8 mouse cellular contexts compared by ENCODE assay signal in genomic region chr19:30205159-30205816, GRCm38 (mm10). TPM values are rescaled to one million over a fixed set of nuclear protein-coding genes. Genes with fewer than 3 reads are reported as not detected.
DNase-seq lines count a peak whose midpoint lies in the region; ATAC-seq and TF ChIP-seq lines count a peak whose summit lies in the region.

No protein-coding gene starts in this region.

- peak; percentile 94 for TF ChIP-seq CTCF in ES-Bruce4 (IDR thresholded peaks at IDR 0.05; ENCODE audit: low read depth, low read length)

- peak; percentile 67 for ATAC-seq in midbrain, embryonic 13.5 days

- no peak for TF ChIP-seq EP300 in ES-Bruce4 (IDR thresholded peaks at IDR 0.05; ENCODE audit: insufficient read depth, low read depth, low read length)

- no peak overlapping the region for H3K4me3 ChIP-seq in ES-Bruce4 (ENCODE audit: low read depth, low read length)
- H3K4me3 ChIP-seq in midbrain, embryonic 13.5 days (replicated peaks): no peak overlapping the region

- intact Hi-C loops in gastrocnemius, postnatal 36 days (cut with DNase I): loop anchor here (2.0 kb wide), 1 partner anchor 380 kb away; no protein-coding TSS in a partner anchor
- intact Hi-C loops in heart, postnatal 36 days (cut with DNase I): loop anchor here (2.0 to 5.0 kb wide), 3 partner anchors 228 to 523 kb away; no protein-coding TSS in a partner anchor

- no peak overlapping the region for H3K9ac ChIP-seq in ES-Bruce4 (ENCODE audit: low read depth, poor library complexity, severe bottlenecking)
- H3K9ac ChIP-seq in midbrain, embryonic 13.5 days (replicated peaks): no peak overlapping the region

- no peaks in the 10 kb centered on the region for H3K27me3 ChIP-seq in ES-Bruce4 (ENCODE audit: control insufficient read depth, insufficient read depth, low read length, poor library complexity, severe bottlenecking)
- H3K27me3 ChIP-seq in midbrain, embryonic 13.5 days: no peaks in the 10 kb centered on the region

- H3K4me2 ChIP-seq in midbrain, embryonic 13.5 days (replicated peaks): no peak overlapping the region

- no peaks in the 10 kb centered on the region for H3K4me1 ChIP-seq in ES-Bruce4 (ENCODE audit: control insufficient read depth, insufficient read depth, low read length)
- H3K4me1 ChIP-seq in midbrain, embryonic 13.5 days (replicated peaks): no peaks in the 10 kb centered on the region

- no peaks in the 10 kb centered on the region for H3K9me3 ChIP-seq in ES-Bruce4 (replicated peaks; ENCODE audit: control insufficient read depth, insufficient read depth, low read length, poor library complexity, severe bottlenecking)
- H3K9me3 ChIP-seq in midbrain, embryonic 13.5 days: no peaks in the 10 kb centered on the region

- no peak for TF ChIP-seq POLR2A in ES-Bruce4 (IDR thresholded peaks at IDR 0.05; ENCODE audit: insufficient read depth, low read length)

- no peaks in the 10 kb centered on the region for H3K36me3 ChIP-seq in ES-Bruce4 (ENCODE audit: control insufficient read depth, insufficient read depth, low read length, poor library complexity, severe bottlenecking)
- no peaks in the 10 kb centered on the region for H3K36me3 ChIP-seq in midbrain, embryonic 13.5 days

- H3K27ac ChIP-seq in ES-Bruce4 (ENCODE audit: insufficient read depth, low read length): no peak overlapping the region
- H3K27ac ChIP-seq in midbrain, embryonic 13.5 days: no peak overlapping the region

- WGBS in midbrain, embryonic 13.5 days: 19% methylated on average over 12 of the region's 12 CpGs

- DNase-seq in gastrocnemius, postnatal 10 days: peak; percentile 16
- no peak for DNase-seq in gastrocnemius, postnatal 36 days
- peak; percentile 71 to 78 for DNase-seq in cerebellum, postnatal 10 days
- DNase-seq in heart, postnatal 36 days: peak; percentile 15 to 24
- DNase-seq in layer of hippocampus, postnatal 25 days (ENCODE audit: extremely low spot score in 1 of 2, low spot score in 1 of 2): peak; percentile 18 to 36
- DNase-seq in thymus, postnatal 14 days: peak; percentile 28

RNA-seq across cellular contexts. Expression of gene Mbl2, which starts 27.5 kb away (rescaled TPM):
- total RNA-seq in gastrocnemius, postnatal 10 days (2021): not detected
- not detected for total RNA-seq in gastrocnemius, postnatal 36 days (2021)
- not detected in 2 replicates for polyA plus RNA-seq in ES-Bruce4 (2011; ENCODE audit: insufficient read depth, insufficient read length, low read depth, missing spikeins)
- total RNA-seq in heart, postnatal 36 days (2021): not detected
- total RNA-seq in layer of hippocampus, postnatal 25 days (2021): not detected
- not detected in 2 replicates for polyA plus RNA-seq in midbrain, embryonic 13.5 days (2015; fragmentation: Nextera tagmentation; extraction: Ambion mirVana)

RNA-seq across cellular contexts. Expression of gene Gldc, which starts 30.1 kb away (rescaled TPM):
- total RNA-seq in gastrocnemius, postnatal 10 days (2021): under 1 TPM; 0.16 to 0.34 TPM
- not detected for total RNA-seq in gastrocnemius, postnatal 36 days (2021)
- polyA plus RNA-seq in ES-Bruce4 (2011; ENCODE audit: insufficient read depth, insufficient read length, low read depth, missing spikeins): 122 and 126 TPM in 2 replicates
- total RNA-seq in heart, postnatal 36 days (2021): under 1 TPM; 0.11 to 0.14 TPM
- 10 to 100 TPM; 32.6 to 33.0 TPM for total RNA-seq in layer of hippocampus, postnatal 25 days (2021)
- 10.6 and 11.4 TPM in 2 replicates for polyA plus RNA-seq in midbrain, embryonic 13.5 days (2015; fragmentation: Nextera tagmentation; extraction: Ambion mirVana)

Comparison
In these comparisons a context has a peak if more than half of its experiments do, and no peak if none do; other contexts are left out.
1. DNase-seq: peak in gastrocnemius, postnatal 10 days (single experiment), cerebellum, postnatal 10 days (2 of 2), heart, postnatal 36 days (2 of 2), layer of hippocampus, postnatal 25 days (2 of 2) and thymus, postnatal 14 days (single experiment); none in gastrocnemius, postnatal 36 days (0 of 2).
2. RNA of gene Gldc, which starts 30.1 kb away (total RNA-seq): 32.6 to 33.0 TPM in layer of hippocampus, postnatal 25 days; 0.16 to 0.34 TPM in gastrocnemius, postnatal 10 days, 0.11 to 0.14 TPM in heart, postnatal 36 days and not detected in gastrocnemius, postnatal 36 days; every median in the first group is over 10 times any median in the second.